Mouse (Mus musculus) hindbrain, postnatal 0 days (tissue): ENCODE data around the gene Plcl1. TPM values are rescaled to one million over a fixed set of nuclear protein-coding genes. Genes with fewer than 3 reads are reported as not detected.

Source experiments
- ATAC-seq: fragments of 200-750 bp; cut with Nextera tagmentation; 2 replicates; pipeline ENCODE4 v1.8.0; 2017; ENCODE audit warnings: mild to moderate bottlenecking, moderate TSS enrichment, moderate library complexity
- DNase-seq: peaks from one replicate; pipeline ENCODE4 v3.0.0-alpha.2; 2015; ENCODE audit warnings: low spot score
- H3K27ac ChIP-seq: fragments of 300-500 bp; sonication (generic); 2 replicates; pipeline ENCODE4 v1.5.1; 2014; ENCODE audit warnings: mild to moderate bottlenecking
- H3K27me3 ChIP-seq: fragments of 300-500 bp; sonication (generic); 2 replicates; pipeline ENCODE4 v1.6.1; 2014; ENCODE audit warnings: low read length, mixed read lengths; ENCODE audit not compliant: insufficient read depth
- H3K36me3 ChIP-seq: fragments of 300-500 bp; sonication (generic); 2 replicates; pipeline ENCODE4 v1.6.1; 2014; ENCODE audit warnings: low read length, mixed read lengths; ENCODE audit not compliant: insufficient read depth
- H3K4me1 ChIP-seq: fragments of 300-500 bp; sonication (generic); 2 replicates; pipeline ENCODE4 v1.6.1; 2014; ENCODE audit warnings: antibody characterized with exemption, low read length, mixed read lengths; ENCODE audit not compliant: insufficient read depth
- H3K4me2 ChIP-seq: fragments of 300-500 bp; sonication (generic); 2 replicates; pipeline ENCODE4 v1.6.1; 2014; ENCODE audit warnings: low read depth, mild to moderate bottlenecking, low read length, moderate library complexity, mixed read lengths
- H3K4me3 ChIP-seq: fragments of 300-500 bp; sonication (generic); 2 replicates; pipeline ENCODE4 v1.5.1; 2014; ENCODE audit warnings: low read length
- H3K9ac ChIP-seq: fragments of 300-500 bp; sonication (generic); replicated peaks from 2 replicates; pipeline ENCODE4 v1.6.1; 2014; ENCODE audit warnings: mild to moderate bottlenecking, low read length, moderate library complexity, mixed read lengths
- H3K9me3 ChIP-seq: fragments of 300-500 bp; sonication (generic); 2 replicates; pipeline ENCODE4 v1.6.1; 2016; ENCODE audit warnings: low read length, mixed read lengths
- CTCF ChIP-seq: IDR thresholded peaks from 2 replicates; pipeline ENCODE4 v1.5.1; 2016; ENCODE audit warnings: antibody characterized with exemption, control low read depth, low read depth
- WGBS: fragments of 180-500 bp; shearing (Covaris S2); extraction: QIAGEN DNeasy Blood & Tissue Kit; methylation state at CpG from one replicate; pipeline ENCODE4 v1.1.7; 2014; 5-methylcytosine and 5-hydroxymethylcytosine counted together
- polyA plus RNA-seq: library from polyadenylated mRNA; unstranded; fragments of >200 nt; fragmentation: Nextera tagmentation; extraction: Ambion mirVana; gene quantifications from 2 replicates; pipeline ENCODE4 v1.2.1, GENCODE M21; 2015
- total RNA-seq: library from RNA; depleted of rRNA; stranded (reverse); fragments of >200 nt; gene quantifications from 2 replicates; pipeline ENCODE4 v1.2.3, GENCODE M21; 2014

Gene Plcl1
- total and polyA plus RNA-seq, 2 experiments from 2014 or later: 4.0 to 7.2 TPM

DNA sequence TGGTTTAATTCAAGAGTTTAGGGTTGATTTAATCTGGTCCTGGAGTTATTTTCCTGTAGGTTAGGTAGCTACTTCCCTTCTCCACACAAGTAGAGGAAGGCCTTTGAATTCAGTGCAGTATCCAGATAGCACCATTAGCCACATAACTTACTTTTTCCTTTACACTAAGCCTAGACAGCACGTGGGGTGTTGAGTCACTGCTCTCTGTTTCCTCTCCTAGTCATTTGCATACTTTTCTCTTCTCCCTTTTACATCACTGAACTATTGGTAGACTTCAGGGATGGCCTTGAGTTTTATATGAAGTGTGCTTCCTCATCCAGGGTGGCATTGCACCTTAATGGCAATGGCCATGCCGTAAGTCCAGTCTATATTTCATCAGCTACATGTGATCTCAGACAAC is 82.5 kb downstream of the Plcl1 start:
- no peaks in the 10 kb centered on the region for H3K9me3 ChIP-seq
- H3K4me1 ChIP-seq: no peaks in the 10 kb centered on the region
- H3K9ac ChIP-seq: no peak overlapping the region
- H3K4me3 ChIP-seq: no peak overlapping the region
- DNase-seq (no peak), ATAC-seq (no peak)
- H3K27ac ChIP-seq: no peak overlapping the region
- H3K4me2 ChIP-seq: no peak overlapping the region
- no peak for TF ChIP-seq CTCF
- no peaks in the 10 kb centered on the region for H3K36me3 ChIP-seq
- H3K27me3 ChIP-seq: no peaks in the 10 kb centered on the region
- 93% methylated on average over 2 of the region's 2 CpGs for WGBS

DNA sequence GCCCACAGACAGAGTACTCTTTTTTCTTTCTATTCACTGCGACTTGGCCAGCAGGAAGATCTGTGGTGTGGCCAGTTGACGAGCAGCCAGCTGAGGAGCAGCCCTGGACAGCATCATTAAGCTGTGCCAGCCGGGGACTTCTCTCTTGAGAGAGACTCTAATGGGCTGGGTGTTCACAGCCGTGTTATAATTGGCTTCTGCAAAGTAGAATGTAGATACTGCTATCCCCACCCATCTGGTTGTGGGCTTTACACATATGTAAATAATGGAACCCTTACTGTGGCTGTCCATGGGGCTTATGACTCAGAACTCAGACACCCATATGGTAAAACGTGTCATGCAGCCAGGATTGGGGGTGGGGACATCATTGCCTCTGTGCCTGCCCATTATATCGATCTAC is 83.6 kb downstream of the Plcl1 start:
- no peak for TF ChIP-seq CTCF
- Histone ChIP-seq H3K36me3 (no peaks in the 10 kb centered on the region), H3K27ac (no peak overlapping the region), H3K4me2 (no peak overlapping the region), H3K27me3 (no peaks in the 10 kb centered on the region), H3K9ac (no peak overlapping the region), H3K4me3 (no peak overlapping the region), H3K9me3 (no peaks in the 10 kb centered on the region), H3K4me1 (no peaks in the 10 kb centered on the region)
- WGBS: 21% methylated on average over 6 of the region's 6 CpGs
- ATAC-seq (peak; percentile 89), DNase-seq (peak; percentile 82)

DNA sequence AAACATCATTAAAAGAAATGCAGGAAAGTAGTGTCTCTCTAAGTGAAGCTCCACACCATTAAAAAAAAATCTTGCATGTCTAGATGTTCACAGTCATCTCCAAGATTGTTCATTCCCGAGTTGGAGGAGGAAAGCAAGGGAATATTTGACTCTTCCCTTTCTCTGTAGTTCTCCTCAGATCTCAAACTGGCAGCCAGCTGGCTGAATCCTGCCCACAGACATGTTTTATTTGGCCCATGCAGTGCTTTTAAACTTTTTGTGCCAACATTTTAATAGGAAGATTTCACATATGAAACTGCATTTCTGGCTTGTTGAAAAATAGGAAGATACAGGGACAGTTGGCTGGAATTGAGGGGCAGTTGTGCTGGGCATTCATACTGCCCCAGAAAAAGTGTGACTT is 94.2 kb downstream of the Plcl1 start:
- no peak for TF ChIP-seq CTCF
- no peak overlapping the region for H3K27ac ChIP-seq
- no peak overlapping the region for H3K4me3 ChIP-seq
- no peak for DNase-seq
- H3K9ac ChIP-seq: no peak overlapping the region
- no peaks in the 10 kb centered on the region for H3K4me1 ChIP-seq
- no peaks in the 10 kb centered on the region for H3K9me3 ChIP-seq
- ATAC-seq: no peak
- no peak overlapping the region for H3K4me2 ChIP-seq
- no peaks in the 10 kb centered on the region for H3K27me3 ChIP-seq
- no peaks in the 10 kb centered on the region for H3K36me3 ChIP-seq
- WGBS: 34% methylated on average over 1 of the region's 1 CpGs

DNA sequence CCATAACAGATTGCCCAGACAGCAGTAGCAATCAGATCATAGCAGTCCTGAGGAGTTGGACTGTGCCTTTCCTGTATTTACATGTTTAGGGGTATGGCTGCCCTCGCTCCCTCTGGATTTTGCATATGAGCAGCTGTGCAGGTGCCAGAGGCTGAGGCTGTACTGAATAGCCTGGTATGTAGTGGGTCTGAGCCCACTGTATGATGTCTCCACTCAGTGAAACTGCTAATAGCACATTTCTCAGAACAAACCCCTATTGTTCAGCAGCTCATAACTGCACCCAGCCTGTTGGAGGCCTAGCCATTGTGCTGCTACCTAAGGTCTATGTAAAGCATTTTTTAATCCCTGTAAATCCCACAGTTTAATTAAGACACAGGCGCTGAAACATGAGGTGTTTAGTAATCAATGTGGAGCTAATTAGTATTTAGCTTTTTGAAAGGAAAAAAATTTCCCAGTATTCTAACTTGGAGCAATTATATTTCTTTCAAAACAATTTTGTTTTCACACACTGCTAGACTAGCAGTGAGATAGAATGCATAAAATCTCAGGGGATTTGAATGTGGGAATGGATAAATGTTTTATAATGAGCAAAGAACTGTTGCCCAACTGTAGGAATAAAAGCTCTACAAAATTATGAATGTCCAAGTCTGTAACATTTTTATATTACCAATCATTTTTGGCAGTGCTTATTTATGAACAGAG is 95.4 kb downstream of the Plcl1 start:
- no peak for DNase-seq
- TF ChIP-seq CTCF: no peak
- Histone ChIP-seq H3K36me3 (no peaks in the 10 kb centered on the region), H3K4me1 (no peaks in the 10 kb centered on the region), H3K4me3 (no peak overlapping the region), H3K27ac (no peak overlapping the region; the same call in 1 of the 2 replicates), H3K9me3 (no peaks in the 10 kb centered on the region), H3K4me2 (no peak overlapping the region), H3K27me3 (no peaks in the 10 kb centered on the region), H3K9ac (no peak overlapping the region)
- WGBS: 60% methylated on average over 2 of the region's 2 CpGs
- peak; percentile 74 for ATAC-seq

DNA sequence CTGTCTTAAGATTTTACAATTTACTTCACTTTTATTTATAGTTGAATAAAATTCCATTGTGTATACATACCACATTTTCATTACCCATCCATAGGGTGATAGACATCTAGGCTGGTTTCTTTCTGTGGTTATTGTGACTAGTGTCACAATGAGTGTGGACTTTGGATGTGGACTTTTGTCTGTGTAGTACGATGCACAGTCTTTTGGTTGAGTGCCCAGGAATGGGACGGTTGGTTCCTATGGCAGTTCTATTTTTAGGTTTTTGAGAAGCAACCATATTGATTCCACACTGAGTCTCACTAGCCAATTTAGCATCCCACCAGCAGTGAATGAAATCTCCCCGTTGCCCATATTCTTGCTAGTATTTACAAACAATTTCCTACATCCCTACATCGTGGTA is 100.1 kb downstream of the Plcl1 start:
- DNase-seq (no peak), ATAC-seq (no peak)
- Histone ChIP-seq H3K27ac (no peak overlapping the region), H3K36me3 (no peaks in the 10 kb centered on the region), H3K9me3 (no peaks in the 10 kb centered on the region), H3K4me2 (no peak overlapping the region), H3K27me3 (no peaks in the 10 kb centered on the region), H3K9ac (no peak overlapping the region), H3K4me1 (no peaks in the 10 kb centered on the region), H3K4me3 (no peak overlapping the region)
- TF ChIP-seq CTCF: no peak
- WGBS: 62% methylated on average over 4 of the region's 4 CpGs

DNA sequence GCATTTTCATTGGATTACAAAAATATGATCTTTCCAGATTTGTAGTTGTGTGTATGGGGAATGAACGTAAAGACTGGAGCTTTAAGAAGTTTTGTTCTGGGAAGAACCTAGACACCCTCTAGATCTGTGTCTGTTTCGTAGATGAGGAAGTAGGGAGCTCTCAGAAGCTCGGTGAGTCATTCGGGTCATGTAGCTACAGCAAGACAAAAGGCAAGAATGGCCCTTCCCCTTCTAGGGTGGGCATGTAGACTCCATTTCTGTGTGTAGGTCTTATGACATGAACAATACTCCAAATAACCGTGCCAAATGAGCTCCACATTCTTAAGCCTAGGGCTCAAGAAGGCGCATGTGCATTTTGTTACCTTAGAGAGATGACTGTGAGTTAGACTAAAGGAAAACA is 101.3 kb downstream of the Plcl1 start:
- WGBS: 64% methylated on average over 6 of the region's 6 CpGs

DNA sequence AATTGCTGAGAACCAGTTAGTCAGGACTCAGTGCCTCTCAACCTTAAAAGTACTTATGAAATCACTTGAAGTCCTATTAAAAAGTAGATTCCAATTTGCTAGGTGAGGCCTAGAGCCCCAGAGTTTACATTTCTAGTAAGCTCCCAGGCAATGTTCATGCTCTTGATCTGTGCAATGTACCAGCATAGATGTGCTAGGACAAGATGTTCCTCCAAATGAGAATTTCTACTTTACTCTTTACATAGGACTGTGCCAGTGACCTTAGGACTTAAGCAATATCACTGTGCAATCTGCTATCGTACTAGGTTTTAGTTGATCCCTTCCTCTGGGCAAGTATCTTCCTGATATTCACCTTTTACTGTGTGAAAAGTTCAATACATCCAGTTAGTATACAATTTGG is 103.9 kb downstream of the Plcl1 start:
- H3K27ac ChIP-seq: no peak overlapping the region
- H3K36me3 ChIP-seq: no peaks in the 10 kb centered on the region
- DNase-seq (no peak), ATAC-seq (no peak)
- H3K4me3 ChIP-seq: no peak overlapping the region
- H3K9ac ChIP-seq: no peak overlapping the region
- H3K27me3 ChIP-seq: no peaks in the 10 kb centered on the region
- H3K9me3 ChIP-seq: no peaks in the 10 kb centered on the region
- WGBS: 95% methylated on average over 1 of the region's 1 CpGs
- H3K4me2 ChIP-seq: no peak overlapping the region
- no peak for TF ChIP-seq CTCF
- H3K4me1 ChIP-seq: no peaks in the 10 kb centered on the region

More for the DNA sequence above, 101.3 kb downstream of the Plcl1 start:
- no peak for ATAC-seq
- H3K36me3 ChIP-seq: no peaks in the 10 kb centered on the region
- no peaks in the 10 kb centered on the region for H3K27me3 ChIP-seq
- H3K4me3 ChIP-seq: no peak overlapping the region
- no peaks in the 10 kb centered on the region for H3K4me1 ChIP-seq
- no peak for DNase-seq
- H3K27ac ChIP-seq: no peak overlapping the region
- TF ChIP-seq CTCF: no peak
- H3K9me3 ChIP-seq: no peaks in the 10 kb centered on the region
- H3K9ac ChIP-seq: no peak overlapping the region
- H3K4me2 ChIP-seq: no peak overlapping the region
